Mouse (Mus musculus) E14TG2a.4 (cell line): ENCODE measurements at regions not wholly inside any gene's neighbourhood (a gene's known extent, or its start where the extent isn't known, plus 50 kb on each side); places are given as distances from the start of the nearest gene placed in this dataset.

Source experiments
- CTCF ChIP-seq: conservative IDR thresholded peaks from 2 replicates; pipeline ENCODE4 v1.5.1; 2014; ENCODE audit warnings: low read length
- NANOG ChIP-seq: IDR thresholded peaks from 2 replicates; pipeline ENCODE4 v1.6.1; 2014; ENCODE audit warnings: borderline replicate concordance, low read length, mixed read lengths
- POU5F1 ChIP-seq: IDR thresholded peaks from 2 replicates; pipeline ENCODE4 v1.6.1; 2014; ENCODE audit warnings: low read length, borderline replicate concordance

- TF ChIP-seq CTCF (no peak), POU5F1 (no peak), NANOG (no peak)
These were observed 364.2 kb downstream of the Btg1 start for GRCm38 (mm10) chr10:96980832-96981515.
